Mouse (Mus musculus) limb, embryonic 12.5 days (tissue): ENCODE results near the gene Spop. TPM values are rescaled to one million over a fixed set of nuclear protein-coding genes. Genes with fewer than 3 reads are reported as not detected.

Experiments
- ATAC-seq: fragments of 200-750 bp; cut with Nextera tagmentation; 2 replicates; pipeline ENCODE4 v1.8.0; 2017; ENCODE audit warnings: low read depth, moderate TSS enrichment; ENCODE audit not compliant: insufficient number of reproducible peaks, insufficient read depth, low FRiP score, low TSS enrichment
- H3K27ac ChIP-seq: fragments of 300-500 bp; sonication (generic); 2 replicates; pipeline ENCODE4 v1.5.1; 2016; ENCODE audit warnings: mild to moderate bottlenecking, moderate library complexity
- H3K27me3 ChIP-seq: fragments of 300-500 bp; sonication (generic); 2 replicates; pipeline ENCODE4 v1.6.1; 2016; ENCODE audit warnings: mild to moderate bottlenecking, moderate library complexity
- H3K36me3 ChIP-seq: fragments of 300-500 bp; sonication (generic); 2 replicates; pipeline ENCODE4 v1.6.1; 2016; ENCODE audit warnings: mild to moderate bottlenecking, moderate library complexity
- H3K4me1 ChIP-seq: fragments of 300-500 bp; sonication (generic); replicated peaks from 2 replicates; pipeline ENCODE4 v1.6.1; 2016
- H3K4me2 ChIP-seq: fragments of 300-500 bp; sonication (generic); 2 replicates; pipeline ENCODE4 v1.6.1; 2016; ENCODE audit warnings: mild to moderate bottlenecking, moderate library complexity
- H3K4me3 ChIP-seq: fragments of 300-500 bp; sonication (generic); replicated peaks from 2 replicates; pipeline ENCODE4 v1.5.1; 2016; ENCODE audit warnings: mild to moderate bottlenecking
- H3K9ac ChIP-seq: fragments of 300-500 bp; sonication (generic); replicated peaks from 2 replicates; pipeline ENCODE4 v1.6.1; 2016; ENCODE audit warnings: mild to moderate bottlenecking, moderate library complexity
- H3K9me3 ChIP-seq: fragments of 300-500 bp; sonication (generic); 2 replicates; pipeline ENCODE4 v1.6.1; 2016; ENCODE audit warnings: mild to moderate bottlenecking, moderate library complexity
- WGBS: fragments of 180-500 bp; shearing (Covaris S2); methylation state at CpG from one replicate; pipeline ENCODE4 v1.1.7; 2016; 5-methylcytosine and 5-hydroxymethylcytosine counted together
- polyA plus RNA-seq: library from polyadenylated mRNA; unstranded; fragments of >200 nt; fragmentation: Nextera tagmentation; extraction: Ambion mirVana; gene quantifications from 2 replicates; pipeline ENCODE4 v1.2.1, GENCODE M21; 2016

Spop gene
- polyA plus RNA-seq, 1 experiment from 2014 or later = 157 TPM

- no peak for ATAC-seq
- 43% methylated on average over 7 of the region's 7 CpGs for WGBS
- H3K4me2 ChIP-seq = no peak overlapping the region
- no peak overlapping the region for H3K4me3 ChIP-seq
- no peaks in the 10 kb centered on the region for H3K9me3 ChIP-seq
- no peak overlapping the region for H3K9ac ChIP-seq
- H3K36me3 ChIP-seq = peaks cover 51% of the 10 kb centered on the region
- no peaks in the 10 kb centered on the region; the same call in 1 of the 2 replicates for H3K4me1 ChIP-seq
- peak overlapping the region; percentile 57; the same call in 1 of the 2 replicates for H3K27ac ChIP-seq
- H3K27me3 ChIP-seq = no peaks in the 10 kb centered on the region
Observed at GRCm38 (mm10) chr11:95392223-95392667, 21.6 kb upstream of the Spop start.

GRCm38 (mm10) chr11:95392708-95393499 lies 21.0 kb upstream of the Spop start:
- Histone ChIP-seq H3K27me3 (no peaks in the 10 kb centered on the region), H3K4me3 (no peak overlapping the region), H3K4me2 (no peak overlapping the region), H3K9me3 (no peaks in the 10 kb centered on the region), H3K27ac (peak overlapping the region; percentile 68; the same call in 1 of the 2 replicates), H3K9ac (no peak overlapping the region), H3K4me1 (no peaks in the 10 kb centered on the region; the same call in 1 of the 2 replicates), H3K36me3 (peaks cover 45% of the 10 kb centered on the region)
- no peak for ATAC-seq
- WGBS = 62% methylated on average over 11 of the region's 11 CpGs

GRCm38 (mm10) chr11:95393500-95393816 lies 20.4 kb upstream of the Spop start:
- Histone ChIP-seq H3K27ac (peak overlapping the region; percentile 68; the same call in 1 of the 2 replicates), H3K4me3 (no peak overlapping the region), H3K4me1 (no peaks in the 10 kb centered on the region; the same call in 1 of the 2 replicates), H3K27me3 (no peaks in the 10 kb centered on the region), H3K9me3 (no peaks in the 10 kb centered on the region), H3K4me2 (no peak overlapping the region), H3K9ac (no peak overlapping the region), H3K36me3 (peaks cover 39% of the 10 kb centered on the region)
- WGBS = 12% methylated on average over 5 of the region's 5 CpGs
- no peak for ATAC-seq

- Histone ChIP-seq H3K9ac (no peak overlapping the region), H3K4me2 (no peak overlapping the region)
Observed at GRCm38 (mm10) chr11:95394112-95394511, 19.8 kb upstream of the Spop start.

GRCm38 (mm10) chr11:95396548-95396947 lies 17.3 kb upstream of the Spop start:
- H3K4me2 ChIP-seq = no peak overlapping the region
- no peak overlapping the region; the same call in 1 of the 2 replicates for H3K9ac ChIP-seq
- H3K36me3 ChIP-seq = peaks cover 9% of the 10 kb centered on the region
- H3K4me1 ChIP-seq = no peaks in the 10 kb centered on the region; the same call in 1 of the 2 replicates
- no peak overlapping the region for H3K4me3 ChIP-seq
- no peak overlapping the region for H3K27ac ChIP-seq
- ATAC-seq = no peak
- no peaks in the 10 kb centered on the region for H3K27me3 ChIP-seq
- WGBS = 47% methylated on average over 1 of the region's 1 CpGs
- H3K9me3 ChIP-seq = no peaks in the 10 kb centered on the region

More at GRCm38 (mm10) chr11:95394112-95394511, 19.8 kb upstream of the Spop start:
- H3K4me3 ChIP-seq = no peak overlapping the region
- H3K36me3 ChIP-seq = peaks cover 33% of the 10 kb centered on the region
- H3K4me1 ChIP-seq = no peaks in the 10 kb centered on the region; the same call in 1 of the 2 replicates
- H3K9me3 ChIP-seq = no peaks in the 10 kb centered on the region
- no peaks in the 10 kb centered on the region for H3K27me3 ChIP-seq
- H3K27ac ChIP-seq = no peak overlapping the region
- no peak for ATAC-seq
- 27% methylated on average over 5 of the region's 5 CpGs for WGBS

GRCm38 (mm10) chr11:95397843-95398835 lies 15.7 kb upstream of the Spop start:
- no peaks in the 10 kb centered on the region for H3K27me3 ChIP-seq
- H3K9me3 ChIP-seq = no peaks in the 10 kb centered on the region
- H3K36me3 ChIP-seq = 0 out of 2 replicates have a peak, but pooled peaks cover 2% of the 10 kb centered on the region
- H3K27ac ChIP-seq = no peak overlapping the region
- H3K9ac ChIP-seq = no peak overlapping the region
- no peak overlapping the region for H3K4me3 ChIP-seq
- H3K4me1 ChIP-seq = no peaks in the 10 kb centered on the region; the same call in 1 of the 2 replicates
- ATAC-seq = no peak
- 62% methylated on average over 14 of the region's 14 CpGs for WGBS
- no peak overlapping the region for H3K4me2 ChIP-seq

GRCm38 (mm10) chr11:95399520-95400020 lies 14.3 kb upstream of the Spop start:
- Histone ChIP-seq H3K36me3 (no peaks in the 10 kb centered on the region), H3K9me3 (no peaks in the 10 kb centered on the region), H3K4me3 (no peak overlapping the region), H3K4me2 (no peak overlapping the region), H3K9ac (no peak overlapping the region), H3K27ac (no peak overlapping the region), H3K27me3 (no peaks in the 10 kb centered on the region), H3K4me1 (0 out of 2 replicates have a peak, but pooled peaks cover 3% of the 10 kb centered on the region)
- WGBS = 80% methylated on average over 13 of the region's 13 CpGs
- ATAC-seq = no peak

- no peak overlapping the region for H3K4me3 ChIP-seq
- H3K4me1 ChIP-seq = 0 out of 2 replicates have a peak, but pooled peaks cover 3% of the 10 kb centered on the region
- H3K4me2 ChIP-seq = no peak overlapping the region
- H3K9me3 ChIP-seq = no peaks in the 10 kb centered on the region
- H3K27ac ChIP-seq = no peak overlapping the region
- H3K36me3 ChIP-seq = no peaks in the 10 kb centered on the region
- no peaks in the 10 kb centered on the region for H3K27me3 ChIP-seq
- WGBS = 86% methylated on average over 5 of the region's 5 CpGs
- ATAC-seq = no peak
- H3K9ac ChIP-seq = no peak overlapping the region
Observed at GRCm38 (mm10) chr11:95401568-95401967, 12.3 kb upstream of the Spop start.

- 10% methylated on average over 5 of the region's 5 CpGs for WGBS
- H3K27me3 ChIP-seq = no peaks in the 10 kb centered on the region
- 0 out of 2 replicates have a peak, but pooled peaks cover 3% of the 10 kb centered on the region for H3K4me1 ChIP-seq
- no peaks in the 10 kb centered on the region for H3K9me3 ChIP-seq
- no peaks in the 10 kb centered on the region for H3K36me3 ChIP-seq
- H3K9ac ChIP-seq = no peak overlapping the region; the same call in 1 of the 2 replicates
- no peak overlapping the region for H3K4me2 ChIP-seq
- no peak overlapping the region for H3K4me3 ChIP-seq
- no peak overlapping the region for H3K27ac ChIP-seq
- no peak for ATAC-seq
Observed at GRCm38 (mm10) chr11:95402196-95402595, 11.7 kb upstream of the Spop start.

GRCm38 (mm10) chr11:95402658-95403101 lies 11.2 kb upstream of the Spop start:
- Histone ChIP-seq H3K27me3 (no peaks in the 10 kb centered on the region), H3K4me1 (0 out of 2 replicates have a peak, but pooled peaks cover 3% of the 10 kb centered on the region), H3K27ac (no peak overlapping the region), H3K4me2 (no peak overlapping the region), H3K36me3 (no peaks in the 10 kb centered on the region), H3K9me3 (no peaks in the 10 kb centered on the region), H3K4me3 (no peak overlapping the region), H3K9ac (no peak overlapping the region)
- WGBS = 33% methylated on average over 8 of the region's 8 CpGs
- ATAC-seq = no peak
